Mouse (Mus musculus): Measurements from ENCODE around the gene Rab7b. TPM values are rescaled to one million over a fixed set of nuclear protein-coding genes. Genes with fewer than 3 reads are reported as not detected.
A peak's percentile ranks its signal among the peaks of the same experiment; 100 is the strongest.

The Rab7b gene
- total RNA-seq, 2 experiments from 2014 or later, result 2.5 to 2.7 TPM

DNA sequence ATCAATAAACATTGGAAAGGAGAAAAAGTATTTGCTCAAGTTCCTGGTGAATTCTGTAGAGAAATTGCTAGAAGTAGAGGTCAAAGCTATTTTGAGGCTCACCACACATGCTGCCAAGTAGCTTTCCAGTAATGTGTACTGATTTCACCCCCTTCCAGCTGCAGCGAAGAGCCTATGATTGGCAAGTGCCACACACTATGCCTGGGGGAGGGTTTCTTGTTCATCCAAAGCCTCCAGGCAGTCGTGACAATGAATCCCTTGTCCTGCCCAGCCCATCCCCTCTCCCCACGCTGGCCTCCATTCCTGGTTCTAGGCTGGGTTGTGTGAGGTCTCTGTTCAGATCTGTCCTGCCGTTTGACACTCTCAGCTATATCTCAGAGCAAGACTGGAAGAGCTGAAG lies 7.8 kb downstream of the Rab7b start:
- DNase-seq, result peak; percentile 44 to 50

DNA sequence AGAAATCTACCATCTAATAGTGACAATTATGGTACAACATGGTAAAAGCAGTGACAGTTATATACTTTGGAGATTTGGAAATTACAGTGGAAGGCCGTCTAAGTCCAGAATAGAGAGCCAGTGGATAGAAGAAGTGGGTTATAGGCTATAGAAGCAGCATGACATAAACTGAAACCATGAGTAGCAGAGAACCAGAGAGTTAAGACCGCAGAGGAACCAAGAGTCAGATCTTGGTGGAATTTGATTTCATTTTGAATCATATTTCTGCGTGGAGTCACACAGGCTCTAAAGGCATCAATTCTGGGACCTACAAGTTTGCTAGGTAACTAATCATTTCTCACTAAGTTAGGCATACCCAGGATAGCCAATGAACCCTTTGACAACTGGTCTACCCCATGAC lies 10.3 kb downstream of the Rab7b start:
- no peak for DNase-seq

DNA sequence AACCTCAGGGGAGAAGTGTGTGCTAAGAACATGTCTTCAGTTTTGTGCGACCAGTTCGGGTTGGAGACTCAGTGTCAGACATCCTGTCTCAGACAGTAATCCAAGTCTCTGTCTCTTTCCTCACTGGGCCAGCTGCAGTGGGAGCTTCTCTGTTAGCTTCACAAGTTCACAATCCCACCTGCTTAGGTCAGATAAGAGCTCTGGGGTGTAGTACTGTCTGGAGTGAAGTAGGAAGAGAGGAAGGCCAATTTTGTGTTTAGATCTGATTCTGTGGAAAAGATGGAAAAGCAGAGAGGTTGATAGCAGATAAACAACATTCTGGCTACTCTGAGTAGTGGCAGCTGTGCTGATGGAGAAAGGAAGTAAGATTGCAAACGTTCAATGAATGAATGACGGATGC lies 11.1 kb downstream of the Rab7b start:
- DNase-seq, result no peak

DNA sequence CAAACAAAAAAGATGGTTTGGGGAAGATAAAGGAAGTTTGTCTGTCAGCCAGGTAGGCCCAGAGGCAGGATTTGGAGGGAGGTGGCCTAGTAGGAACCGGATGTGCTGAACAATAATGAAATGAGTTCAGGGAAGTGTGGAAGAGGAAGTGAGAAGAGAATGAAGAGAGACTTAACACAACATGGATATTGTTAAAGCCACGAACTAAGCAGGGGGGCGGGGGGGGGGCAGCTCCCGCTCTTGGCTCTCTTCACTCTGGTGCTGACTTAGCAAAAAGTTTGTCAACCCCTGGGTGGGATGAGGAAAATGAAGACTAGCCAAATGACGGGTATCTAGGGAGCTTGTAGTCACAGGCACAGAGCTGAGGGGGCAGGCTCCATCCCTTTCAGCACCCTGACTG lies 12.0 kb downstream of the Rab7b start:
- no peak for DNase-seq

DNA sequence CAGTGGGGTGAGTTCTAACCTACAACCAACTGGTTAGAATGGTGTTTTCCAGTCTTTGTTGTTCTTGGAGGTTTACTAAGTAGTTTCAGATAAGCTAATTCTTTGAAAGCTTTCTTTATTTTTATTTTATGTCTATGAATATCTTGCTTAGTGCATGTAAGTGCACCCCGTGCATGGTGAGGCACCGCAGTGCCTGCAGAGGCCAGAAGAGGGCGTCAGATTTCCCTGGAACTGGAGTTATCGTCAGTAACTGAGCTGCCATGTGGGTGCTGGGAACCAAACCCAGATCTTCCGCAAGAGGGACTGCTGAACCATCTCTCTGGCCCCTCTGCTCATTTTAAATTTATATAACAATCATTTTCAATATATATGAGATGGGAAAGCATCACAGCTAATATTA lies 12.9 kb downstream of the Rab7b start:
- DNase-seq, result no peak

DNA sequence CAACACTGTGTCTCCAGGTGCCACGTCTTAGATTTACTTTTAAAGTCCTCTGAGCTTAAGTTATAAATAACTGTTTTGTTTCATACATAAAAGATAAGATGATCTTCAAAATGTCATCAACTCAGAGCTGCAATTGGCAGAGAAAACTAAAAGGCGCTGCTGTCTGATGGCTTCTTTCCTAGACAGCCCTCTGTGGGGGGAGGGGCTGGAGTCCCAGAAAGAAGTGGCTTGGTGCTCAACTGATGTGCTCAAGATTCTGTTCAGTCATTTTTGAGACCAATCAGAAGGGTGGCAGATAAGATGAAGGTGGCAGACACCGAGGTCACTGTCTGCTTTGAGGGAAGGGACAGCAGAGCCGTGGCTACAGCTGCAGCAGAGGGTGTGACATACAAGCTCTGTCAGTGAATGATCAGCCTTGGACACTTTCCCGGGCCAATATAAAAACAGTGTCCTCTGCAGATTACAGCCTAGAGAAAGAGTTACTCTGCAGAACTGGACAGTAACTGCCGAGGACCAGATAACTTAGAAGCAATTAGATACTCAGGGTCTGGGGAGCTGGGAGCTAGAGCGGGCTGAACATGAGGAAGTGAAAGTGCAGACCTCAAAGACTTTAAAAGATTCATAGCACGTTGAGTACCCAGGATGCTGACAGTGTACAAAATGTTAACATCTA lies 13.7 kb downstream of the Rab7b start:
- DNase-seq, result no peak

DNA sequence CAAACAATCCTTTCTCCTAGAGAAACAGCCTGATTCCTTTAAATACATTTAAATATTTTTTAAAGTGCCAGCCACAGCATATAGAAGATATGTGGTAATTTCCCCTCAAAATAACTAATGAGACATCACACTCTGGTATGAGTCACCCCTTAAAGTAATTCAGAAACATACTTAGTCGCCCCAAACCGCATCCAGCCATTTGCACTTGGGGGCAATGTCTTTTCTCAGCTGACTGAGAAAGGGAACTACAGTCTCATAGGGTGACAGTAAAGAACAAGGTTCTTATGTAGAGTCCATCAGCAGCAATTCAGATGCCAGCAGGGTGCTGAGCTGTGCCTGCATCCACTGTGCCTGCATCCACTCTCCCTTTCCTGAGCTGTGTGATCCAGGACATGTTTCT lies 15.0 kb downstream of the Rab7b start:
- no peak for DNase-seq

DNA sequence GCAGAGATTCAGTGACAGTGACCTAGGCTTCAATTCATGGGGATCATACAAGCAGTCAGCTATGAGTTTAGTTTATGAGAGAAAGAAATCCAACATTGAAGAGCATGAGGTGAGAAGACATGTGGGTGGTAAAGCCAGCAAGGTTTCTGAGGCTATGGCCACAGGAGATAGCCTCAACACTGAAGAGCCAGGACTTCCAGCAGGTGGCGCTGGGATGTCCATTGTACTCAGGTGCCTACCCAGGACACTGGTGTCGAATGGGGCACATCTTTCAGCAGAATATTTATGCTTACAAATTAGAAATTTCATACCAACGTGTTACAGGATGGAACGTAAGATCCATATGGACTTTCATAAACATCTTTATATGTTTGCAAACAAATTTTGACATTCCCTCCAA lies 19.8 kb downstream of the Rab7b start:
- peak in 1 of 2 experiments; percentile 21 for DNase-seq

DNA sequence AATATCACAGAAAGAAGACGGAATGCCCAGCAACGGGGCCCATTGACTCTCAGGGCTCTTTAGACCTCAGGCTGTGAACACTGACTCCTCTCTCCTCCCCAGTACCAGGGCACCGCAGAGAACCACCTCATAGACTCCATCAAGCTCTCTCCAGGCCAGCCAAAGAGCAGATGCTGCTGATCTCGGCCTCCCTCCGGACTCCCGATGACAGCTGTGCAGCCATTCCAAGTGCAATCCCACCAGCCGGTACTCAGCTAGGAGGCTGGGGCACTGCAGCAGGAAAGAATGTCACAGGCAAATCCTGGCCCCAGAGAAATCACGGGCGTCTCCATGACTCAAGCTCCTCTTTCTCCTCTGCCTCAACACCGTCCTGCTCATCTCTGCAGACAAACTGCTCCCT lies 23.0 kb downstream of the Rab7b start:
- DNase-seq, result no peak

DNA sequence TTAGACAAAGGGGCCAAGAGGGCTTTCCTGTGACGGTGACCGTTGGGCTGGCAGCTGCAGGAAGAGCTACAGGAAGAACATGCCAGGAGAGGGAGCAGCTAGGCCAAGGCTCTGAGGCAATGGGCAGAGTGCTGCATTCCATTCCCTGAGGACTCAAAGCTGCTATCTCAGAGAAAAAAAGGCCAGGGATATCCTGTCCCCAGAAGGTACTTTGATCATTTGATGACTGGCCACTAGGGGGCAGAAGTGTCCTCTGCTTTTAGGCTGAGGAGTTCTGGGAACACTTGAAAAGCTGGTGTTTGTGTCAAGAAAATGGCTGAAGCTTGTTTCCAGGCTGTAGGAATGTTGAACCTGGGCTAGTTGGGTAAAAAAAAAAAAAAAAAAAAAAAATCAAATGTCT lies 23.9 kb downstream of the Rab7b start:
- DNase-seq, result peak; percentile 63 to 76

DNA sequence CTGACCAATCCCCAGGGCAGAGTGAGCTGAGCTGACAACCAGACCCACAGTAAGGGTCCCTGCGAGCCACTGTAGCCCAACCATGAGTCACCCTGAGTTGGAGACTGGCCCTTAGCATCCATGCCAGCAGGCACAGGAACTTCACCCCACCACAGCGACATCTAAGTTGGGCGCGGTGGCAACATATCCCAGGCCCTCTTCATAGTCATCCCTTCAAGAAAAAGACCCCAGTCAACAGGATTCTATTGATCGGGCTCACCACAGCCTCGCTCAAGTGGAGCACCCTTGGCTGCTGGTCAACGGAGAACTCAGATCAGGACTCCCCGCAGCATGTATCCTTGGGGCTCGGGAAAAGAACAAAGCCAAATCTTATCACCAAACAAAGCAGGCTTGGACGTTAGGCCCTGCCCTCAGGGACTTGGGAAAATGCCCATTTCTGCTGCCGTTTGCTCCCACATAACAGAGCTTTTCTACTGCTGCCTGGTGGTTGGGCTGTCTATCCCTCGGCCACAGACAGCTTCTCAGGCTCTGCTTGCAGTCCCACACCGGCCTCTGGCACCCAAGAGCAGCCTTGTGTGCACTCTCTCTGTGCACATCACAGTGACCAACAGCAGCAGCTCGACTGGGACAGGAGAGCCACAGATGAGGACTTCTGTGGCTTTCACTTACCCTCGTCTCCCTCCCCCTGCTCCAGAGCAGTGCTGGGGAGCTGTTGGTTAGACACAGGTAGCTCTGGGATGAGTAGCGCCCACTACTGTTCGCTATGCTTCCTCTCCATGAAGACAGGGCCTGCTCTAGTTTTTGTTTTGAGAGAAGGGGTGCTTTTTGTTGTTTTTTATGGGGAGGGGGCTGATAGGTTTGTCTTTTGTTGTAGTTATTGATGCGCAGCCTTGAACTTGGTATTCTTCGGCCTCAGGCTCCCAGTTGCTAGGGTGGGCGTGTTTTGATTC lies 26.2 kb downstream of the Rab7b start:
- peak in 1 of 2 experiments; percentile 11 for DNase-seq

DNA sequence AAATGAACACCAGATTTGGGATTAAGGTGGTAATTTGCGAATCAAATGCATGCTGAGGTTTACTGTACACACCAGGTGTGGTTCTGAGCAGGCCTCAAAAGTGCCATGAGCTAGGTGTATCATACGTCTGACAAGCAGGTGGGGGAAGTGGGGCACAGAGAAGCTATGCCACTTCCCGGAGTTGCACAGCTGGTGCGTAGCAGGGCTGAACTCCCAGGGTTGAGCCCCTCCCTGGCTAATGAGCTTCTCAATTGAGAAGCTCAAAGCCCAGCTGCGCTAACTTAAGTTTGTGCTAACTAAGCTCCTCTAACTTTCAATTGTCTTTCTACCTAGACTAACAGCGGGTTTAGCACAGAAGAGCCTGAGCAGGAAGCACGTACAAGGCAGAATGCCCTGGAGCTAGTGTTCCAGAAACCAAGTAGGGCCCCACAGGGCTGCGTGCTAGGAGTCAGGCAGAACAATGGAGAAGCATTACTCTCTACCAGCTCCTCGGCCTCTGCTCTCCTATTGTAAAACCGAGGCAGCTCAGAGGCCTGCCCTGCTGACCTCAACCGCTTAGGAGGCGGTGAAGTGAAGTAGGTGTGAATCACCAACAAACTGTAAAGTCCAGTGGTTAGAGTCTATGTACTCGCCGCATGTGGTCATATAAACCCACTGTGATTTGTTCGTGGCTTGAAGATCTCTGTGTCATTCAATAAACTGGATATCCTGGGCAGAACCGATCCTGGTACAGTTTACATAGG lies 30.6 kb downstream of the Rab7b start:
- DNase-seq, result no peak

DNA sequence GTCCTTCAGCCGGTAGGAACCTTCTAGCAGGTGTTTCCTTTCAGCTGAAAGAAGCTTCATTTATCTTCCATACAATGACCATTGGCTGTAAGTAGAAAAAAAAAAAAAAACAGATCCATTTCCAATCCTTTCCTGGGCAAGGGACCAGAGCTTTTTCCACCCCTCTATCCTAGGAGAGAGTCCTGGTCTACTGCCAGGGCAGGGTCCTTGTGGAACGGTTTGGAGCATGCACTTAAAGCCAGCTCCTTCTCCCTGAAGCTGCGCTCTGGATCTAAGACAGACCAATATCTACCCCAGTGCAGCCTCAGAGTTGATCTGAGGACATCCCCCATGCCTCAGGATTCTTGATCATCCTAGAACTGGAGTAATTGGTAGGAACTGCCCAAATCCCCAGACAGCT lies 33.5 kb downstream of the Rab7b start:
- no peak for DNase-seq

DNA sequence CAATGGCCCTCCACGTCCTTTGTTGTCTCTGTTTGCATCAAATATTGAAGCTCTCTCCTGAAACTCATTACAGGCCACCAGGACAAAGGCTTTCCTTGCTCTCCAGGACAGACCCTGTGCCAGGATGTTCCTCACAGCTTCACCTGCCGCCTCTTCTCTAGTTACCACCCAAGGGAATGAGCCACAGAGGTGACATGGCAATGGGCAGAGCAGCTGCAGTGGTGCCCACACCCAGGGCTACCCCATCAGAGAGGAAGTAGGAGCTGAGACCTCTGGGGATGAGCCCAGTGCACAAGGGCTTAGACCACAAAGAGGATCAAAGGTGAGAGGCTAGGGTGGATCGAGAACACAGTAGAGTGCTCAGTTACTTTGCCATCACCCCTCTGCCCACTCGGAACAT lies 35.1 kb downstream of the Rab7b start:
- DNase-seq, result no peak

DNA sequence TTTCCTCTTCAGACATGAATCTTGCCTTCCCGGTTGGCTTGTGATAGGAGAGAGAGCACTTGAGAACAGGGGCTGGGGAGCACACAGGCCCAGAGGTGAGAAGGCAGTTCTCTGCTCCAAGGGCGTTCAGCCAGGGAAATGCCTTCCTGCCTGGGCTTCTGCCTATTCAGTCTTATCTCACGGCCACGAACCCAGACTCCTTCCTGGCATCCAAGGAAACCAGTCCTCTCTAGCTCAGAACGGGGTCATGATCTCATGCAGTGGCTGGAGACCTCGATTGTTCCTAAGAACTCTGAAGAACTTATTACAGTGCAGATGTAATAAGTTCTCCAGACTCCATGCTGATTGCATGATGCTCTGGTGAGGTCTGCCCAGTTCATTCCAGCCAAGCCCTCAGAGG lies 38.1 kb downstream of the Rab7b start:
- DNase-seq, result no peak

DNA sequence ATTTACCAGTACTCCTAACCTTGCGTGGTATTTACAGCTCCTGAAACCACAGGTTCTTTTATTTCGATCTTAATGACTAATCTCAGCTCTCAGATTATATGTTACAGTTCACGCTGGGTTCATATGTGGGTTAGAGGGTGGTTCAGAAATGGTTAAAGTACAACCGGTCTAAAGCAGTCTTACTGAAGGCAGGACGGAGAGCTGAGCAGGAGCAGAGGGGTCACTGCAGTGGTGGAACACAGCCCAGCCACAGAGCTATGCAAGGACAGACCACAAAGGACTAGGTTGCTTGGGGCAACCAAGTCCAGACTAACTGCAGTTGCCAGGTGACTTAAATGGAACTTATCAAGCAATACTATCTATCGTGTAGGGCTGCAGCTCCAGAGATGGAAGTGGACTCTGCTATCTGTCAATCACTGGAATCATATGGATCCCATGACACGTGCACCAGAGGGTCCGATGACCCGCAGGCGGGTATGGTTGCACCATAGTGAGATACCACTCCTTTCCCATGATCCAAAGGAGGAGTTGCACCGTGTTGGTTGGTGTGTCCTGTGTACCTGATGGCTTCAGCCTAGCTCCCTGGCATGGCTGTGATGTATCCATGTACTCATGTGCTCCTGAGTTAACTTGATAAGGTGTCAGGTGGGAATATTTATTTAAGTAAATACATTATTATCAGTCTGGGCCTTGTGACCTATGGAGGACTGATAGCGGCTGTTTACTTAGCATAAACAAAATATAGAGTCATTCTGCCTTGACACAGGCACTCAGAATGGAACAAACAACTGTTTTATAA lies 42.3 kb downstream of the Rab7b start:
- DNase-seq, result no peak

DNA sequence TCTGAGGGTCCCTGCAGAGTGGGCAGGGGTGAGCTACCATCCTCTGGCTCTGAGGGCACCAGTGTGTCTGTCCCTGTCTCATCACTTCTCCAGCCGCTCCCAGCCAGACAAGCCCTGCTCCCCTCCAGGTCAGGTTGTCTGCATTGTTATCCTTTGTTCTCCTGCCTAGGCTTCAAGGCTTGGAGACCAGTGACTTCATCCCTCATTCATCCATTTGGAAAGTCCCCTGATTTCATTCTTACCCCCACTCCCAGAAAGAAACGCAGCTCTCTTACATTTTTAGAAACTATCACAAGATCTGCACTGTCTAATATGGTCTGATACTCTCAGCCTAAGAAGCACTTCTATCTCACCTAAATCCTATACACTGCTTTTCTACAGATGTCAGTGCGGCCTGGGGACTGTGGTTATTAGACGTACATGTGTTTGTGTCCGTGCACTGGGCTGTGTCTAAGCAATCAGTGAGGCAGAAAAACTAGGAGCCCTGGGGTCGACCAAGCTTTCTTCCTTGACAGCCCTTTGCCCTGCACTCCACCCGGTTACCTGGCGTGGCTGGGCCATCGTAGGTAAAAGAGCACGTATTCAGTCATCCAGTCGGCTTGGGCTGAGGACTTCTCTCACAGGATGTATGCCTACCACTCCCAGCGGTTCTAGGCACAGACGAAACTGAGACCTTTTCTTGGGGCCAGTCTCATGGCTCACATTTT lies 45.1 kb downstream of the Rab7b start:
- DNase-seq, result no peak

DNA sequence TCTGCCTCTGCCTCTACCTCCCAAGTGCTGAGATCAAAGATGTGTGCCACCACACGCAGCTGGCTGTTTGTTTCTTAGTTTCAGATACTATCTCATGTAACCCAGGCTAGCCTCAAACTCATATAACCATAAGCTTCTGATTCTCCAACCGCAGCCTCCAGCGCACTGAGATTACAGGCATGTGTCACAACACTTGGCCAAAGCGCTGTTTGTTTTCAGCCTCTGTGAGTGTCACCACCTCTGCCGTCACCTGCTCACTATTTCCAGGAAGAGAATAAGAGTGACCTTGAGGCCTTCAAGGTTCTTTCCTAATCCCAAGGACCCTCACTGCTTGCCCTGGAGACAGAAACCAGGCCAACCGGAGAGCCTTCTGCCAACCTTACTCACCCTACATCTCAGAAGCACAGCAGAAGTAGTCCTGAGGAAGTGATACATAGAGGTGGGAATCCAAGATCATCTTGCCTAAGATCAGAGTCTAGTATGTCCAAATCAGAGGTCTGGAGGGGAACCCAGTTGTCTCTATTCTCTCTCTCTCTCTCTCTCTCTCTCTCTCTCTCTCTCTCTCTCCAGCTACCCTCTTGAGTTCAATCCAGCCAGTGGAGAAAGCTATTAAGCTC lies 46.3 kb downstream of the Rab7b start:
- no peak for DNase-seq

DNA sequence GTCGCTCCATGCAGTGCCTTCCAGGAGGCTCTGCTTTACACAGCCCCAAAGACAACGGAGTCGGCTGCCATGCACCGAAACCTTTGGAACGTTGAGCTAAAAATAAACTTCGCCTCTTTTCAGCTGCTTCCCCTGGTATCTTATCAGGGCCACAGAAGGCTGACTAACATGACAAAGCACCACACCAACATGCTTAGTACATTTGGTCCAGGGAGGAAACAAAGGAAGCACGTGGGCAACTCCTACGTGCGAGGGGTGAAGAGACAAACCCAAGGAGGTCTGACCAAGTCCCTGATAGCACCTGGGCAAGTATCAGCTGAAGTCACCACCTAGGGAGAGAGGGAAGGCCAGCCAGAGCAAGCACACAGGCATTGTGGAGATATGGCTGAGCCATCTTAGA lies 48.0 kb downstream of the Rab7b start:
- DNase-seq, result no peak

DNA sequence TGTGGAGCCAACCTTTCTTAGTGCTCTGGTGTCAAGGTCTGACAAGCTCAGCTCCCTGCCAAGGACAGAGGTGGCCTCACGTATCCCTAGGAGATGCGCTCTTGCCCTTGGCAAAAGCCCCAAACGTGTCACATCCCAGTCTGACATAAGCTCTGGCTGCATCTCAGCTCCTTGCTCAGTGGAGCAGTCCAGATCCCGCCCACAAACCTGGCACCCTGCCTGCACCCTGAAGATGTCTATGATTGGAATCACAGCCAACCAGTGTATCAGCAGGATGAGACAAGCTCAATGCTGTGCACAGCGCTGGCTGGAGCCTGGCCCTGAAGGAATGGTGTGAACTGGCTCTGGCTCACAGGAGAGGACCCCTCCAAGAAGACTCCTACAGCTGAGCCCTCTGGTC lies 48.8 kb downstream of the Rab7b start:
- peak; percentile 81 to 83 for DNase-seq

DNA sequence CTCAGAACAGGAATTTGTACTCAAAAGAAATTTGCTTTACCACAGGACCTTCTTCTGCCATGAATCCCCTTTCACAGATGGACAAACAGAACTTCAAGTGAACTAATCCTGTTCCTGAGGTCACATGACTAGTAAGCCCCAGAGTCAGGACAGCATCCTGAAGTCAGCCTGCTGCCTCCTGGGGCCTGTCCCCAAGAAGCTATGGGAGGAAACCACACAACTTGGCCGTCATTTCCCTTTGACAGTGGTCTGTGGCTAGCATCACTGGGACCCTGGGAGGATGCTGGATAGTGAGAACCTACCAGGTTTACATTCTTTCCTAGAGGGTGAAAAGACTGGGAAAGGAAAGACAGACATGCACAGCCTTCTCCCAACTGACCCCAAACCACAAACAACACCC lies 50.3 kb downstream of the Rab7b start:
- DNase-seq, result no peak

Measured in layer of hippocampus, postnatal 36 days (tissue).